Mouse (Mus musculus) C2C12 (cell line): ENCODE data around the gene 4930435E12Rik. TPM values are rescaled to one million over a fixed set of nuclear protein-coding genes. Genes with fewer than 3 reads are reported as not detected.

Experiments used
- H3K27me3 ChIP-seq: one replicate; pipeline ENCODE4 v1.6.1; 2011; ENCODE audit not compliant: control insufficient read depth, insufficient read depth, insufficient read length
- H3K36me3 ChIP-seq: one replicate; pipeline ENCODE4 v1.6.1; 2011; ENCODE audit not compliant: control insufficient read depth, insufficient read depth
- H3K4me3 ChIP-seq: one replicate; pipeline ENCODE4 v1.5.1; 2011; ENCODE audit warnings: mild to moderate bottlenecking, control low read depth; ENCODE audit not compliant: poor library complexity, insufficient read depth, severe bottlenecking
- H3K79me2 ChIP-seq: one replicate; pipeline ENCODE4 v1.6.1; 2011; ENCODE audit not compliant: control insufficient read depth, insufficient read depth
- H3K79me3 ChIP-seq: one replicate; pipeline ENCODE4 v1.6.1; 2011; ENCODE audit warnings: low read depth, control low read depth
- H3ac ChIP-seq: one replicate; pipeline ENCODE3; 2011; ENCODE audit warnings: low read depth; ENCODE audit not compliant: control insufficient read depth, insufficient read length
- CEBPB ChIP-seq: IDR thresholded peaks from one replicate; pipeline ENCODE4 v1.6.1; 2011; ENCODE audit warnings: low read depth, mild to moderate bottlenecking, control low read depth, moderate library complexity
- CTCF ChIP-seq: IDR thresholded peaks from one replicate; pipeline ENCODE4 v1.5.1; 2011; ENCODE audit not compliant: control insufficient read depth, insufficient read depth, insufficient read length
- FOSL1 ChIP-seq: IDR thresholded peaks from one replicate; pipeline ENCODE4 v1.8.0; 2011; ENCODE audit warnings: mild to moderate bottlenecking, low read length; ENCODE audit not compliant: poor library complexity, insufficient read depth, severe bottlenecking
- MAX ChIP-seq: IDR thresholded peaks from one replicate; pipeline ENCODE4 v1.6.1; 2011; ENCODE audit warnings: mild to moderate bottlenecking, control low read depth
- MYOD1 ChIP-seq: IDR thresholded peaks from one replicate; pipeline ENCODE4 v1.6.1; 2011; ENCODE audit warnings: low read depth; ENCODE audit not compliant: control insufficient read depth, insufficient read length
- MYOG ChIP-seq: IDR thresholded peaks from one replicate; pipeline ENCODE4 v1.6.1; 2011; ENCODE audit not compliant: control insufficient read depth, insufficient read length; ENCODE audit errors: extremely low read depth
- USF1 ChIP-seq: IDR thresholded peaks from one replicate; pipeline ENCODE4 v1.6.1; 2011; ENCODE audit warnings: low read depth, mild to moderate bottlenecking, control low read depth, moderate library complexity
- polyA plus RNA-seq: library from polyadenylated mRNA; unstranded; fragments of >200 nt; fragmentation: generic; extraction: Trizol; gene quantifications from one replicate; pipeline ENCODE4 v1.2.1, GENCODE M21; 2012; ENCODE audit warnings: missing spikeins

Gene 4930435E12Rik
- polyA plus RNA-seq, 1 experiment, result not detected

GRCm38 (mm10) chr16:38774964-38775746 is 53.4 kb downstream of the 4930435E12Rik start:
- H3K79me3 ChIP-seq, result no peaks in the 10 kb centered on the region
- no peak for TF ChIP-seq FOSL1
- H3K79me2 ChIP-seq, result no peaks in the 10 kb centered on the region
- H3K27me3 ChIP-seq, result no peaks in the 10 kb centered on the region
- H3ac ChIP-seq, result no peak overlapping the region
- no peaks in the 10 kb centered on the region for H3K36me3 ChIP-seq
- no peak overlapping the region for H3K4me3 ChIP-seq

GRCm38 (mm10) chr16:38772906-38773496 is 55.5 kb downstream of the 4930435E12Rik start:
- H3ac ChIP-seq, result no peak overlapping the region
- no peaks in the 10 kb centered on the region for H3K79me2 ChIP-seq
- no peaks in the 10 kb centered on the region for H3K79me3 ChIP-seq
- TF ChIP-seq CEBPB (no peak), USF1 (no peak), MAX (no peak), MYOG (no peak), FOSL1 (no peak), MYOD1 (no peak), CTCF (no peak)
- no peaks in the 10 kb centered on the region for H3K27me3 ChIP-seq
- no peaks in the 10 kb centered on the region for H3K36me3 ChIP-seq
- H3K4me3 ChIP-seq, result no peak overlapping the region

GRCm38 (mm10) chr16:38771145-38771544 is 57.4 kb downstream of the 4930435E12Rik start:
- Histone ChIP-seq H3K79me2 (no peaks in the 10 kb centered on the region), H3K4me3 (no peak overlapping the region), H3K79me3 (no peaks in the 10 kb centered on the region), H3K27me3 (no peaks in the 10 kb centered on the region), H3K36me3 (no peaks in the 10 kb centered on the region), H3ac (no peak overlapping the region)
- no peak for TF ChIP-seq MAX
- no peak for TF ChIP-seq FOSL1
- no peak for TF ChIP-seq CTCF
- no peak for TF ChIP-seq MYOD1
- no peak for TF ChIP-seq CEBPB
- no peak for TF ChIP-seq MYOG
- TF ChIP-seq USF1, result no peak

GRCm38 (mm10) chr16:38769529-38769928 is 59.0 kb downstream of the 4930435E12Rik start:
- no peak overlapping the region for H3K4me3 ChIP-seq
- no peaks in the 10 kb centered on the region for H3K36me3 ChIP-seq
- TF ChIP-seq USF1 (no peak), CEBPB (no peak)
- no peaks in the 10 kb centered on the region for H3K79me2 ChIP-seq
- H3K27me3 ChIP-seq, result no peaks in the 10 kb centered on the region
- H3ac ChIP-seq, result no peak overlapping the region
- no peaks in the 10 kb centered on the region for H3K79me3 ChIP-seq

GRCm38 (mm10) chr16:38768386-38768785 is 60.2 kb downstream of the 4930435E12Rik start:
- no peaks in the 10 kb centered on the region for H3K27me3 ChIP-seq
- TF ChIP-seq MYOG (no peak), MYOD1 (no peak), CTCF (no peak), CEBPB (no peak), USF1 (no peak), MAX (no peak), FOSL1 (no peak)
- H3K4me3 ChIP-seq, result no peak overlapping the region

GRCm38 (mm10) chr16:38767761-38768160 is 60.8 kb downstream of the 4930435E12Rik start:
- no peaks in the 10 kb centered on the region for H3K36me3 ChIP-seq
- TF ChIP-seq USF1, result no peak
- TF ChIP-seq MAX, result no peak
- TF ChIP-seq FOSL1, result no peak
- no peak for TF ChIP-seq MYOD1
- TF ChIP-seq MYOG, result no peak
- TF ChIP-seq CTCF, result no peak
- H3K79me3 ChIP-seq, result no peaks in the 10 kb centered on the region
- no peaks in the 10 kb centered on the region for H3K79me2 ChIP-seq
- no peak overlapping the region for H3K4me3 ChIP-seq
- no peaks in the 10 kb centered on the region for H3K27me3 ChIP-seq
- no peak overlapping the region for H3ac ChIP-seq

More at GRCm38 (mm10) chr16:38768386-38768785, 60.2 kb downstream of the 4930435E12Rik start:
- H3K79me3 ChIP-seq, result no peaks in the 10 kb centered on the region
- H3ac ChIP-seq, result no peak overlapping the region
- no peaks in the 10 kb centered on the region for H3K79me2 ChIP-seq
- no peaks in the 10 kb centered on the region for H3K36me3 ChIP-seq
